Mouse (Mus musculus): Measurements from ENCODE around the gene Mllt10. TPM values are rescaled to one million over a fixed set of nuclear protein-coding genes. Genes with fewer than 3 reads are reported as not detected.
"Not testable (repeated sequence)": the region's sequence is repeated elsewhere in the genome, so short reads cannot be mapped to it uniquely, and the experiment has no call there.

Mllt10 gene
- polyA plus RNA-seq, 1 experiment, result 26.1 TPM

DNA sequence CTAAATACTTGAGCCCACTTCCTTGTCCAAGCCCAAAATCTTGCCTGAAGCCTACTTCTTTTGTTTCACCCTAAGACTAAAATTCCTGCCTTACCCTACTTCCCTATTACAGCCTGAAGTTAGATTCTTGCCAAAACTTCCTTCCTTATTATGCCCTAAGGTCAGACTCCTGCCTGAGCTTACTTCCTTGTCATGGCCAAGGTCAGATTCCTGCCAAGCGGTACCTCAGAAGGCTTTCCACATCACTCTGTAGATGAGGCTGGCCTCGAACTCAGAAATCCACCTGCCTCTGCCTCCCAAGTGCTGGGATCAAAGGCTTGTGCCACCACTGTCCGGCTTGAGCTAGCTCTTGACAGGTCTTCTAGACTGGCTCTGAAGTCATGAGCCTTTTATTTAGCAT is 32.7 kb downstream of the Mllt10 start:
- not testable (repeated sequence) for DNase-seq (ENCODE audit: low read depth)

DNA sequence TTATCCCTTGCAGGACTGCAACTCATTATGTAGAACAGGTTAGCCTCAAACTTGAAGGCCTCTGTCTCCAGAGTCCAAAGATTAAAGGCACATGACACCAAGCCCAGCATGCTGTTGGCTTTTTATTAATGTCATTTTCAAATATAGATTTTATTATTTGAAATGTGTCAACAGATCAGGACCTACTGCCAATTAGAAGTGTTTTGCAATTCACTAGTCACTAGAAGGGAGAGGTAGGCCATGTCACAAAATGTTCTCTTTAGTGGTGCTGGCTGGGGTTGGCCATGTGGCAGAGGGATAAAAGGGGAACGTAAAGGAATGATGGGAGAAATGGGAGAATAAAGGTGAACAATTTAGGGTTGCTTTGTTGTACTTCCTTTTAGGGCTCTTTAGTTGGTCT is 38.8 kb downstream of the Mllt10 start:
- DNase-seq (ENCODE audit: low read depth), result peak; percentile 36

DNA sequence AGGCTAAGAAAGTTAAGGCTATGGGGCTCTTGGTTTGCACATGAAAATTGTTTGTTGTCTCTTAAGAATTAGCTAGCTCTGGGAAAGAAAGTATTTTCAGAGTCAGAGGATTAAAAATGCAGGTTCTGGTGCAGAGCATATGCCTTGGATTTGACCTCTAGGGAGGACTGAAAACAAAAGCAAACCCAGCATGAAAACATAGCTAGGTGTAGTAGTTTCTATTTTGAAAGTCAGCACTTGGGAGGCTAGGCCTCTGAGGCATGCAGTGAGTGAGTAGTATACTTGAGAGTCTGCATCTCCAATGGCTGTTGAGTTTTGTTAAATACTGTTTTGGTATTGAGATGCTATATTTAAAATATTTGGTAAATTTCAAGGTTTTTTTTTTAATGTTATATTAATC is 39.3 kb downstream of the Mllt10 start:
- no peak for DNase-seq (ENCODE audit: low read depth)

DNA sequence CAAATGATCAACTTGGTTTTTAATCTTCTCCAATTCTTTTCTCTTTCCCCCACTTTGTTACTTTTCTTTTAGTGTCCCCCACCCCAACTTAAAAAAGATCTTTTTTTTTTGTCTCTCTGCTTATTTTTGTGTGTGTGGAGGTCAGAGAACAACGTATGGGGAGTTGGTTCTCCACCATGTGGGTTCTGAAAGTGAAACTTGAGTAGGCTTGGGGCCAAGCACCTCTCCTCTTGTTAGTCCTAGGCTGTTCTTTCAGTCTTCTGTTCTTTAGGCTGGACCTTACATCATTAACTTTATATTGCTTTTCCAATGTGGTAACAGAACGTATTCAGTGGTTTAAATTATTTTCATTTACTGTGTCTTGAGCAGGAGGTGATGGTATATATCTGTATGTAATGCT is 40.8 kb downstream of the Mllt10 start:
- no peak for DNase-seq (ENCODE audit: low read depth)

DNA sequence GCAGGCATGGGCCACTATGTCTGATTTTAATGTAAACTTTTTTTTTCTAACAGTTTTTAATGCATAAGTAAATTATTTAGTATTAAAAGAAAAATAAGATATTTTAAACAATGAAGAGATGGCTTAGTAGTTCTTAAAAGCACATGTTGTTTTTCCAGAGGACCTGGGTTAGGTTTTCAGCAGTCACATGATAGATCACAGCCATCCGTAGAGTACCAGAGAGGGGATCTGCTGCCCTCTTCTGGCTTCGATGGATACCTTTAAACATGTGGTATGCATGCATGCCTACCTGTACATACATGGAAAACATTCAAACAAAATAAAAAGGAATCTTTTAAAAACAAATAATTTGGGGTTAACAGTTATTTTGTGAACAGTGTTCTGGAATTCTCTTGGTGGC is 45.9 kb downstream of the Mllt10 start:
- no peak for DNase-seq (ENCODE audit: low read depth)

DNA sequence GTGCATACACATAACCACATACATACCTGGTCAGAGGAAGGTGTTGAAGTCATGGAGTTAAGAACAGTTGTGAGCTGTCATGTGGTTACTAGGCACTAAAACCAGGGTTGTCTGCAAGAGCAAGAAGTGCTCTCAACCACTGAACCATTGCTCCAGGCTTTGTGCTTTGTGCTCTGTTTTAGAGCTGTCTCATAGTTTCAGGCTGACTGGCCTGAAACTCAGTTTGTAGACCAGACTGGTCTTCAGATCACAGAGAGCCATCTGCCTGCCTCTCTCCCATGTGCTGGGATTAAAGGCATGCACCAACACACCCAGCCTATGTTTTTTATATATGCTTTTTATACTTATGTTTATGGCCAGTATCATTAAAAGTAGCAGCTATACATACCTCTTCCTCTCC is 52.5 kb downstream of the Mllt10 start:
- no peak for DNase-seq (ENCODE audit: low read depth)

DNA sequence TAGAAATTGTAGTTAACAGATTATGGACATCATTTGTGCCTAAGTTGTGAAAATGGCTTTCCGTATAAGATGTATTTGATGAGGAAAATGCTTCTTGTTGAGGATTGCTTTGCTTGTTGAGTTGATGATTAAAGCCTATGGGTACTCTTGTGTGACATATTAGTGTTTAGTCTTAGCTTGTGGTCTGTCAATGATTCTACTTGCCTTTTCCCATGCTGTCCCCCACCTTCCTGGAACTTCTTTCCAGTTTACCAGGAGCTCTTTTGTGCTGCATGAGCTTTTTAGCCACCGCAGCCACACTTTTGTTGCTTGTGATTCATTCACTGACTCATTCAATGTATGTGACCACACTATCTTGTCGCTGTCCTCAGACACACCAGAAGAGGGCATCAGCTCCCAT is 53.2 kb downstream of the Mllt10 start:
- no peak for DNase-seq (ENCODE audit: low read depth)

DNA sequence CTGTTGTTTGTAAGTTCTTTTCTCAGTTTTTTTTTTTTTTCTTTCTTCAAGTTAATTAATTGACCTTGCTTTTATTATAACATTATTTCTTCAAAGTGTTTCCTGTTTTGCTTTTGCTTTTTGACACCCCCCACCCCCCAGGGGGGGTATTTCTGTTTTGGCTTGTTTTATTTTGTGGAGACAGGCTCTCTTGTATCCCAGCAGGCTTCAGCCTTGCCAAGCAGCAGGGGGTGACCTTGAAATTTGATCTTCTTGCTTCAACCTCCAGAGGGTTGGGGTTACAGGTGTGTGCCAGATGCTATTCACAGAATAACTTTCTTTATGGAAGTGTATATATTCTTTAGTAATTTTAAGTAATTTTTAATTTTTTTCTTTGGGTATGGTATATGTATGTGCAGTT is 56.4 kb downstream of the Mllt10 start:
- no peak for DNase-seq (ENCODE audit: low read depth)

DNA sequence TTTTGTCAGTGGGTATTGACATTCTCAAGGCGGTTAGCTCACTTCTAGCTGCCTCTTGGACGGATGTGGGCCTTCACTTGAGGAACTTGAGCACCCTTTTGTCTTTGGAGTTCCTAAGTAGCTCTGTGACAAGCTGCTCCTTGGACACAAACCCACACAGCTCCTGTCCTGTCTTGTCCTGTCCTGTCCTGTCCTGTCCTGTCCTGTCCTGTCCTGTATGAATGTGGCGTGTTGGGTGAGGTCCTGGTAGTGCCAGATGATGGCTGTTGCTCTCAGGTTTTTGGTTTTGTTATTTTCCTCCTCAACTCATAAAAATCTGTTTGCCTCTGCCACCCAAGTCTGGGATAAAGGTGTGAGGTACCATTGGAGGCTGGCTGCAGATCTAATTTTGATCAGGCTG is 61.4 kb downstream of the Mllt10 start:
- peak; percentile 47 for DNase-seq (ENCODE audit: low read depth)

DNA sequence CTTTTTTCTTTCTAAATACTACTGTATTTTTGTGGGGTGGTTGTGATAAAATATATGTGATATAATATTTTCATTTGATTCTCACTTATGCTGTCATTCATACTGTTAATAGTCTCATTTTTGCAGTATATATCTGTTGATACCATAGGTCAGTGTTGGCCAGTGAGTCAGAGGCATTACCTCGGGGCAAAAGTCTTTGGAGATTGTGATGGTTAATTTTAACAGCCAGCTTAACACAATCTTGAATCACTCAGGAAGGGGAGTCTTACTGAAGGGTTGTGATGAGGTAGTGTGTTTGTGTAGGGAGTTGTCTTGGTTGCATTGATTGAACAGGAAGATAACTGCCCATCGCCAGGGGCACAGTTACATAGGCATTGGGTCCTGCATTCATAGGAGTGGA is 83.1 kb downstream of the Mllt10 start:
- no peak for DNase-seq (ENCODE audit: low read depth)

DNA sequence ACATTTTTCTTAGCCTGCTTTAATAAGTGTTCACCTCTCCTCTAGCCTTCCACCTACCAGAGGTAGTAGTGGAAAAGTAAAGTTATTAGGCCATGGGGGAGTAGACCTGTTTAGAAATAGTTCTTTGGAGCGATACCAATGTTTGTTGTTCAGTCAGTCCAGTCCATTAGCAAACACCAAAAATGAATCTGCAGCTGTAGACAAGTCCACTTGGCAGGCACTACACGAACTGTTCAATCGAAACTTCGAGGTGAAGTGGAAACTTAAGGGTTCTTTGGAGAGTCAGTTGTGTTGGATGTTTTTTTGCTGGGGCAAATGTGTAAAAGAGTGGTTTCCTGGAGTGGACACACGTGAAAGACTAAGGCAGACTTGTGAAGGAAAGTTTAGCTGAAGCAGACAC is 84.6 kb downstream of the Mllt10 start:
- no peak for DNase-seq (ENCODE audit: low read depth)

DNA sequence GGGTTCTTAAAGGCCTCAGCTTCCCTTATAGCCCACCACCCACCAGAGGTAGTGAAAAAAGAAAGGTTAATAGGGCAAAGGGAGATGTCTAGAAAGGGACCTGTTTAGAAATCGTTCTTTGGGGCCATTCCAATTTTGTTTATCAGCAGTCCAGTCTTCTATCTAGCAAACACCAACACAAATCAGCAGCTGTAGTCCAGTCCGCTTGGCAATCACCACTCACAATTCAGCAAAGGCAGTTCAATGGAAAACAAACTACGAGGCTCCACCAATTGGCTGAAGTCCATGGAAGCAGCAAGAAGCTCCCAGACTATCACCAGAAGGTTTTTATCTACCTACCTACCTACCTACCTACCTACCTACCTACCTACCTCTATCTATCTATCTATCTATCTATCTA is 101.1 kb downstream of the Mllt10 start:
- no peak for DNase-seq (ENCODE audit: low read depth)

DNA sequence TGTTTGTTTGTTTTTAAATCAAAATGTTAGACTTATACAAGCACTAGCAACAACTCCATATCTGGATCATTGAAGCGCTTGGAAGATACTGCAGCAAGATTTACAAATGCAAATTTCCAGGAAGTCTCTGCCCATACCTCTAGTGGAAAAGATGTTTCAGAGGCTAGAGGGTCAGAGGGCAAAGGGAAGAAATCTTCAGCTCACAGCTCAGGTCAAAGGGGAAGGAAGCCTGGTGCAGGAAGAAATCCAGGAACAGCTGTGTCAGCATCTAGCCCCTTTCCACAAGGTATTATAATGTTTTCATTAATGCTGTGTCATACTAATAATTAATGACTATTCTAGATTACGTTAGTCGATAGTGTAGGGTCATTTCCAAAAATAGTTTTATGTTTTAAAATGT is 104.4 kb downstream of the Mllt10 start:
- DNase-seq (ENCODE audit: low read depth), result no peak

DNA sequence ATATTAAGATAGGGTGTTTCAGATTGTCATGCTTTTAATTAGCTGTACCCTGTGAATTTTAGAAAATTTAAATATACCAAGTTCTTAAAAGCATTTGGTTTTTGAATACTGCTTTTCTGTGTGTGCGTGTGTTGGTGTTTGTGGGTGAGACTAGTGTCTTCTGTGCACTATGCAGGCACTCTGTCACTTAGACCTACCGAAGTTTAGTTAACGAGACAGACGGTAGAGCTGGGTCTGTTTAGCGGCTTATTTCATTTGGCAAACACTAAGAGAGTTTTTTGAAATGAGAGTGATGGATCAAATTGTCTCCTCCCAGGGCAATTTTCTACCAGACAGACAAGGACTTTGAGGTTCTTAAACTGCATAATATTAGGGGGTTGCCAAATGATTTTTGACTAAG is 106.0 kb downstream of the Mllt10 start:
- no peak for DNase-seq (ENCODE audit: low read depth)

DNA sequence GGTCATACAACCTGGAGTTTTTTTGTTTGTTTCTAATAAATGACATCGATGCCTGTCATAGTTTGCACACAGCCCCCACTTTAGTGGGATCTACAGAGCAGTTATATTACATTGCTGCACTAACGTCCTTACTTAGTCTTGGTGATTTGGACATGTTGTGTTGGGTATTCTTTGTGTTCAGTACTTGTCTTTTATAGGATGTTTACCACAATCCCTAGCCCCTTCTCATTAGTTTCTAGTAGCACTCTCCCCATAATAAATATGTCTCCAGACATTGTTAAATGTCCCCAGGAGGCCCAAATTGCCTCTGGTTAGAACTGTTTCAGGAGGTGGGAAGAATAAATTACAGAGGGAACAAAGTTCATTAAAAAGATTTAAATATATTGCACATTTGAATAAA is 110.5 kb downstream of the Mllt10 start:
- DNase-seq (ENCODE audit: low read depth), result no peak

DNA sequence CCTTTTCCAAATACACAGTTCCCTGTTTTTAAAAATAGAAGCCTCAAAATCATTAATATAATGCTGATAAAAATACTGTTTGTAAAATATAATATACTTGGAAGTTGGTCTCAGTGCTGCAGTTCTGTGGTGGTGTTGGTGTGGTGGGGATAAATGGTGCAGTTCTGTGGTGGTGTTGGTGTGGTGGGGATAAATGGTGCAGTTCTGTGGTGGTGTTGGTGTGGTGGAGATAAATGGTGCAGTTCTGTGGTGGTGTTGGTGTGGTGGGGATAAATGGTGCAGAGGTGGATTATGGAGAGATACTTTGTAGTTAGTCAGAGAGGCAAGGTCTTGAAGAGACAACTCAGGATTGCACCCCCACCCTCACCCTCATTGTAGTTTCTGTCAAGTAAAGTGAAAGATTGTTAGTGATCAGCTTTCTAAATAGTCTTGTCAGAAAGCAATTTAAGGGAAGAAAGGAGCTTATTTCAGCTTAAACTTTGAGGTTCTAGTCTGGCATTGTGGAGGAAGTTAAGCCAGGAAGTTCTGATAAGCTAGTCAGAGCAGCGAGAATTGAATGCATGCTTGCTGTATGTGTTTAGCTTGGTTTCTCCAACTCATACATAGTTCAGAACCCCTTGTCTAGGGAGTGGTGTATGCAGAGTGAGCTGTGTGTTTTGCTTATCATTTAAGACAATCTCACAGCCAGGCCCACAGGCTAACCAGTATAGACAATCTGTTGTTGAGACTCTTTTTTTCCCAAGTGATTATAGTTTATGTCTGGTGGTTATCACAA is 114.3 kb downstream of the Mllt10 start:
- no peak for DNase-seq (ENCODE audit: low read depth)

DNA sequence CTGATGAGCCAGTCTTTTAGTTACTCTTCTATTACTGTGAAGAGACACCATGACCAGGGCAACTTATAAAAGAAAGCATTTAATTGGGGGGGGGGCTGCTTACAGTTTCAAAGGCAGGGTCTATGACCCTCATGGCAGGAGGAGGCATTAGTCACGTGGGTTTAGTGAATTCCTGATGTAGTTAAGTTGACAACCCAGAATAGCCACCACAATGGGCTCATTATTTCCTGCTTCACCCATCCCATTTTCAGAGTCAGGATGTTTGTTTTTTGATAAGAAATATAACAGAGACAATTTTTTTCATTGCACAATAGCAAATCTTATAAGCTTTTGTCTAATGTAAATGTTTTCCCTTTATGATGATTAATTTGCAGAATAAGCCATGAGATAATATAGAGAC is 120.2 kb downstream of the Mllt10 start:
- DNase-seq (ENCODE audit: low read depth), result no peak

DNA sequence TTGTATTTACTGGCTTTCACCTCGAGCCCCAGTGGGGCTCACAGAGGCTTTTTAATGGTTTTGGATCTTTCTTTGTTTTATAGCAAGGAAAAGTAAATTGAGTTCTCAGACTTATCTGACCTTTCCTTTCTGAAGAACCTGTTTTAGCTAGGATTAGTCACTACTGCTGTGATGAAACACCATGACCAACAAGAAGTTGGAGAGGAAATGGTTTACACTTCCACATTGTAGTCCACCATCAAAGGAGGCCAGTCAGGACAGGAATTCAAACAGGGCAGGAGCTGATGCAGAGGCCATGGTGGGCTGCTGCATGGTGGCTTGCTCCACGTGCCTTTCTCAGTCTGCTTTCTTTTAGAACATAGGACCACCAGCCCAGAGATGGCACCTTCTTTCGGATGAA is 121.2 kb downstream of the Mllt10 start:
- no peak for DNase-seq (ENCODE audit: low read depth)

DNA sequence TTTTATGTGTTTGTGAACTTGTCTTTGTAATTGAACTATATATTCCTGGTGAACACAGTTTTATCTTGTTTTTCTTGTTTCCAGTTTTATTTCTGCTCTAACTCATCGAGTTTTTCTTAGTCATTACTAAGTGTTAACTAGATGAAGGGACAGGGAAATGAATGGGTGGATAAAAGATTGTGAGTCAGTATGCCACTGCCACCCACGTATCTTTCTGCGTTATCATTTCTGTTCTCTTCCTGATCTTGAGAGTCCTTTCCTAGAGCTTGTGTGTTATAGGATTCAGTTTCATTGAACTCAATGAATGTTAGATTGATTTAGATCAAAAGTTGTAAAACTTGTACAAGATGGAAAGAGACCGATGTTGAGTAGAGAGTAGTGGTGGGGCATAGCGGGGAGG is 125.3 kb downstream of the Mllt10 start:
- no peak for DNase-seq (ENCODE audit: low read depth)

DNA sequence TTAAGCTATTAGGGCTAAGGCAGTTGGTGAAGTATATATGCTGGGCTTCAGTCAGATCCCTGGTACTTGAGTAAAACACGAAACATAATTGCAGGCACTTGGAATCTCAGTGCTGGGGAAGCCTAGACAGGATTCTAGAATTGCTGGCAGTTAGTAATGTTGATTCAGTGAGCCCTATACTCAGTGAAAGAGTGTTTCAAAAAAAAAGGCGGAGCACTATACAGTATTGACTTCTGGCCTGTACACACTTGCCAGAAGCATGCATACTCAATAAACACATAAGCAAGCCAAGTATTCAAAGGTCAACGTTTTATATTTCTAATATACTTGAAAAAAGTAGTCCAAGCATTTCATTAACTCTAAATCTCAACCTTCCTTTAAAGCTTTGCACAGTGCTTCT is 126.6 kb downstream of the Mllt10 start:
- no peak for DNase-seq (ENCODE audit: low read depth)

DNA sequence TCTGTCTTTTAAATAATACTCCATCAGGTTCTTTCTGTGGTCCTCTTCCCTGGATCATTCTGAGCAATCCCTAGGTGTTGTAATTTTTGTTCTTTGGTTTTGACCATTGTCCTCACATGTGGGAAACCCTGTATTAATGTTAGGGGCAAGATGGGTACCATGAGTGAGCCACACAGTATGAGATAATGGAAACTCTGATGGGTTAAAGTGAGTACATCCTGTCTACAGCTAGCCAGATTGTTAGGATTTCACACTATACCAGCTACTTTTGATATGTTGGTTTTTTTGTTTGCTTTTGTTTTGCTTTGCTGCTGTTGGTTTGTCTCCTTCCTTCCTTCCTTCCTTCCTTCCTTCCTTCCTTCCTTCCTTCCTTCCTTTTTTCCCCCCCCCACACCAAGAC is 128.0 kb downstream of the Mllt10 start:
- no peak for DNase-seq (ENCODE audit: low read depth)

DNA sequence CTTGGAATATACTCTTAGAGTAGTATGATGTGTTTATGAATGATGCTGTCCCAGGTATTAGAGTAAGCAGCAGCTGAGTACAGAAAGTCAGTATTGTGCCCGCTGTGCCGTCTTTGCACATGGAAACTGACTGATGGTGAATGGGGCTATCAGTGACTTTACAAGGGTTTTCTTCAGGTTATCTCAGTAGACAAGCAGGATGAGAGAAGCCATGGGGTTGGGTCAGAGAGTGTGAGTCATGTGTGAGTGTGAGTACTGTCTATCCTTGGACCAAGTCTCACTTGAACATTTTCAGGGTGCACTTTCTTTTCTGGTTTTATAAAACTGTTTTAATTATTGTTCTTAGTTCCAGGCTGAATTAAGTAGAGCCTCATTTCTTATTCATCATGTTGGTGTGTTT is 133.3 kb downstream of the Mllt10 start:
- DNase-seq (ENCODE audit: low read depth), result no peak

DNA sequence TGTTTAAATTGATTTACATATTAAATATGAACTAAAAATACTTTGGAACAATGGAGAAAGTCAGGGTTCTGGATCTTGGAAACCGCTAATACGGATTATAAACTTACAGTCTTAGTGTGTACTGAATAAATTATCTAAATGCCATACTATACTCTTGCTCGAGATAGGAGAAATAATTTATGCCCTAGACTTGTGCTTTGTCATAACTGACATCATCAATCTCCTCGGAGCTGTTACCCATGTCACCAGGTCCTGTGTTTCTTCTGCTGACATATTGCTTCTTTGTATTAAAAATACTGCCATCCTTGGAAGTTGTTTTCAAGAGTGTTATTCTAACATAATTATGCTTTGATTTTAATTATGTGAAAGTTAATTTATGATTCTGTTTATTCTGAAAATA is 140.2 kb downstream of the Mllt10 start:
- DNase-seq (ENCODE audit: low read depth), result no peak

DNA sequence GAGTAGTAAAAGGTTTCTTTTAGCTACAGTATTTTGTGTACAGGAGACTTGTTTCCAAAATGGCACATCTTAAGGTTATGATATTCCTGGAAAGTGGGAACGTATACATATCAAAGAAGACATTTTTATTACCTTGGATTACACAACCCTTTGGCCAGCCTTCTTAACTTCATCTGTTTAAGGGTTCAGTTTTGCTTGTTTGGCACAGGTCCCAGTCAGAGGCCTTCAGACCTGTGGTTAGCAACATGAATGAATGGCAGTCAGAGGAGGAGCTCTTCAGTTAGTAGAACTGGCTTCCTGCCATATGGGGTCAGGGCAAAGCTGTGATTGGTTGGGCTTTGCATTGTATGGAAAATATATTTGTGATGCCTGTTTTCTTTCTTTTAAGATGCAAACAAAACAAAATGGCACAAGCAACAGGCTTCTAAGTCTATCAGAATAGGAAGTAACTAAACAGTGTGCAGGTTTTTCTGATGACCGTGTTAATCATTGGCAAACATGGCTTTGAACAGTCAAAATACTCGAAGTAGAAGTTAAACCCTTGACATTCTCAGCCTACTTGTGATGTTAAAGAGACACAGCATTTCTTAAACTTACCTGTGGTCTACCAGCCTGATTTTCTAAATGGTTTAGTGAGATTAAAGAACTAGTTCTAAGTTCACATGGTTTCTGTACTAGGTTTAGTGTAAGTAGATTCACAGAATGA is 140.8 kb downstream of the Mllt10 start:
- DNase-seq (ENCODE audit: low read depth), result peak; percentile 36
